In the genomic region with DNA sequence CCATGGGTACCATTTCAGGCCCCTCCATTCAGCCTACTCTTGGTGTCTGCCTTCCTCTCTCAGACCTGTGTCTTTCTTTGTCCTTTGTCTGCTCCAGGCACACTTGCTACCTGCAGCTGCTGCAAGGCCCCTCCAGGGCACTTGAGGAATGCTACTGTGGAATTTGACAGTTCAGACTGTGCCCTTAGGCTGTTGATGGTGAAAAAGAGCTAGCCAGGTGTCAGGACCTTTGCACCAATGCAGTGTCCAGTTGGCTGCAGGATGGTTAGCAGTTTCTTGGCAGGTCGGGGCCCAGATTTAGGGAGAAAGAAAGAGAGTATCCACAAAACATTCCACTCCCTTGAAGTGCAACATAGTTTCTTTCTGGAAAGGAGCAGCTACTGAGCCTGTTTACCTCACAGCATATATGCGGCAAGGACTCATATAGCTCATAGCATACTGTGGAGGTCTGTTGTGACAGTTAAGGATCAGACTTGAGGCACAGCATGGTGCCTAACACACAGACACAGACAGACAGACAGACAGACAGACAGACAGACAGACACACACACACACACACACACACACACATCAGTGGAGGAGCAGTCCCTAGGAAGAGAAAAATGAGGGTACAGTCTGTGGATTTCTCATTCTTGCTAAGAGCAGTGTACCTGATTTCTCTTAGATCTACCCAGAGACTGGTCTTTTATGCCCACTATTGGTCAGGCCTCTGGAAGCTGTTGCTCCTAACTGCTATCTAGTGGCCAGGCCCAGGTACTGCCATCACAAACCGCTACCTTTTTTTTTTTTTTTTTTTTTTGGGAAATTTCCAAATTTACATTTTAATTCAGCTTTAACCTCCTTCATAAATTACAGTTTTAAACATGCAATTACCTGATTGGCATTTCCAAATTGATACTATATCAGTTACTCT, we compare ENCODE assay signal across 8 mouse cellular contexts. TPM values are rescaled to one million over a fixed set of nuclear protein-coding genes. Genes with fewer than 3 reads are reported as not detected.
A peak's percentile ranks its signal among the peaks of the same experiment; 100 is the strongest.
DNase-seq lines count a peak whose midpoint lies in the region; ATAC-seq and TF ChIP-seq lines count a peak whose summit lies in the region.

No protein-coding gene starts in this region.

- intact Hi-C loops in left cerebral cortex, postnatal 36 days (cut with DNase I), result no loop called here

- 42% methylated on average over 3 of the region's 3 CpGs for WGBS in lung, adult 2 months
- 62% methylated on average over 3 of the region's 3 CpGs for WGBS in hindbrain, embryonic 15.5 days

- TF ChIP-seq POLR2A in lung, adult 2 months (IDR thresholded peaks at IDR 0.05; ENCODE audit: borderline replicate concordance, extremely low read depth, low read depth, low read length), result no peak

- ATAC-seq in hindbrain, embryonic 15.5 days (ENCODE audit: low FRiP score, low read depth), result peak; percentile 84

- H3K9ac ChIP-seq in hindbrain, embryonic 15.5 days, result no peak overlapping the region

- H3K4me2 ChIP-seq in hindbrain, embryonic 15.5 days, result no peak overlapping the region

- no peak overlapping the region for H3K4me3 ChIP-seq in lung, adult 2 months (replicated peaks; ENCODE audit: extremely low read depth, low read depth, low read length)
- H3K4me3 ChIP-seq in hindbrain, embryonic 15.5 days, result no peak overlapping the region

- H3K4me1 ChIP-seq in lung, adult 2 months (ENCODE audit: control insufficient read depth, insufficient read depth, low read length), result no peaks in the 10 kb centered on the region
- H3K4me1 ChIP-seq in hindbrain, embryonic 15.5 days (replicated peaks), result no peaks in the 10 kb centered on the region

- no peaks in the 10 kb centered on the region for H3K9me3 ChIP-seq in hindbrain, embryonic 15.5 days

- H3K27ac ChIP-seq in hindbrain, embryonic 15.5 days (replicated peaks), result no peak overlapping the region

- no peaks in the 10 kb centered on the region for H3K36me3 ChIP-seq in hindbrain, embryonic 15.5 days

- no peaks in the 10 kb centered on the region; the same call in 1 of the 2 replicates for H3K27me3 ChIP-seq in hindbrain, embryonic 15.5 days

- no peak for DNase-seq in lung, adult 2 months
- DNase-seq in lung, adult 18-20 months, result no peak
- DNase-seq in c-Kit-negative CD71-positive TER-119-positive erythroid progenitor cells, embryonic 14.5 days (ENCODE audit: low read depth, low spot score), result peak; percentile 15
- peak; percentile 28 for DNase-seq in lung, postnatal 25 days (ENCODE audit: low spot score)
- DNase-seq in urinary bladder, postnatal 10 days (ENCODE audit: low spot score), result no peak
- DNase-seq in ovary, adult 18-20 months (ENCODE audit: low spot score), result no peak
- DNase-seq in left cerebral cortex, postnatal 36 days (ENCODE audit: low spot score in 2 of 2), result no peak

- TF ChIP-seq CTCF in lung, adult 2 months (IDR thresholded peaks at IDR 0.05; ENCODE audit: insufficient read depth, low read length), result peak; percentile 49

RNA-seq across cellular contexts. Expression of gene Pigc, which starts 6.3 kb away (rescaled TPM):
- 12.8 and 21.7 TPM in 2 replicates for polyA plus RNA-seq in lung, adult 2 months (2012; rRNA removed)
- 35.4 and 36.6 TPM in 2 replicates for polyA plus RNA-seq in hindbrain, embryonic 15.5 days (2015; fragmentation: Nextera tagmentation; extraction: Ambion mirVana)
- 10 to 100 TPM; 12.3 to 16.9 TPM for total RNA-seq in left cerebral cortex, postnatal 36 days (2021)

RNA-seq across cellular contexts. Expression of gene 4930558K02Rik, which starts 16.7 kb away (rescaled TPM):
- not detected in 2 replicates for polyA plus RNA-seq in lung, adult 2 months (2012; rRNA removed)
- polyA plus RNA-seq in hindbrain, embryonic 15.5 days (2015; fragmentation: Nextera tagmentation; extraction: Ambion mirVana), result 0.16 and 0.25 TPM in 2 replicates
- total RNA-seq in left cerebral cortex, postnatal 36 days (2021), result not detected

Comparison
In these comparisons a context has a peak if more than half of its experiments do, and no peak if none do; other contexts are left out.
1. DNase-seq: peak in c-Kit-negative CD71-positive TER-119-positive erythroid progenitor cells, embryonic 14.5 days (single experiment) and lung, postnatal 25 days (single experiment); none in lung, adult 2 months (single experiment), lung, adult 18-20 months (0 of 2), urinary bladder, postnatal 10 days (single experiment), ovary, adult 18-20 months (single experiment) and left cerebral cortex, postnatal 36 days (0 of 2).